Mouse (Mus musculus): Measurements from ENCODE around the gene Wnt3.

- TF ChIP-seq NANOG (IDR thresholded peaks at IDR 0.05; ENCODE audit: borderline replicate concordance, low read length) (no peak), CTCF (conservative IDR thresholded peaks at IDR 0.05; ENCODE audit: low read length) (no peak), POU5F1 (IDR thresholded peaks at IDR 0.05; ENCODE audit: borderline replicate concordance, low read length) (no peak)
Observed at GRCm38 (mm10) chr11:103838955-103839354, 65.0 kb downstream of the Wnt3 start.
